Mouse (Mus musculus): ENCODE data around the gene Wdr18. TPM values are rescaled to one million over a fixed set of nuclear protein-coding genes. Genes with fewer than 3 reads are reported as not detected.

Wdr18 gene
- total and polyA plus RNA-seq, 3 experiments = 54.2 to 92.1 (median 70.8) TPM

DNA sequence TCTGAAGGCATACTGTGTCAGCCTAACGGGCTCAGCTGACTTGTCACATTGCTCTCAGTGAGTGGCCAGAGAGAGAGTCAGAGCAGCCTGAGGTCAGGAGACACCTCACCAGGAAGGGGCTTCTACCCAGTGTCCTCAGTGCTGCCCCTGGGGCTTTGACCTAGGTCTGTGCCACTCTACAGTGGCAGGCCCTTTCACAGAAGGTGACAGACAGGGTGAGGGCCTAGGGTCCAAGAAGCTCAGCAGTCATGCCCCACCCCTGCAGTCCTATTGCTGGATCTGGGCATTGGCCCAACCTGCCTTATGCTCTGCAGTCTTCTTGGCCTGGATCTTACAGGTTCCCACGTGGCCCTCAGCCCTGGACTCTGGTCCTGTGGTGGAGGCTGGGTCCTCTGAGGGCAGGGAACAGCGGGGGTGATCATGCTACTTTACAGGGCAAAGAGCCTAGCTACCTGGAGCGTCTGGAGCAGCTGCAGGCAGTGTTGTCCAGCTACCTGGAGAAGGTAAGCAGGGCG is 7.0 kb downstream of the Wdr18 start:
- Histone ChIP-seq H3K27ac (ENCODE audit: insufficient read depth, low read depth) (no peak overlapping the region), H3K4me3 (replicated peaks in 1 of 3; ENCODE audit: low read depth in 2 of 3, low read length in 2 of 3, poor library complexity in 1 of 3) (no peak overlapping the region), H3K79me2 (replicated peaks; ENCODE audit: control insufficient read depth, extremely low read depth, insufficient read depth, poor library complexity, severe bottlenecking) (peaks cover 5% of the 10 kb centered on the region), H3K9ac (ENCODE audit: insufficient read depth, low read depth) (no peak overlapping the region), H3K4me2 (ENCODE audit: insufficient read depth, low read depth, poor library complexity, severe bottlenecking) (no peak overlapping the region), H3K4me1 (ENCODE audit: control insufficient read depth in 1 of 2, insufficient read depth in 2 of 2) (peaks cover 0 to 6% of the 10 kb centered on the region in 2 experiments; a peak in 1 of 4 replicates), H3K27me3 (replicated peaks) (no peaks in the 10 kb centered on the region), H3K36me3 (replicated peaks in 1 of 2; ENCODE audit: control insufficient read depth in 1 of 2, insufficient read depth in 1 of 2, low read length in 1 of 2) (peaks cover 71 to 95% of the 10 kb centered on the region in 2 experiments), H3K9me3 (replicated peaks; ENCODE audit: low read length) (no peaks in the 10 kb centered on the region)
- TF ChIP-seq JUN (IDR thresholded peaks at IDR 0.05; ENCODE audit: insufficient read depth, low read depth, low read length) (no peak), ZMIZ1 (IDR thresholded peaks at IDR 0.05; ENCODE audit: low read depth, low read length) (no peak), BHLHE40 (IDR thresholded peaks at IDR 0.05; ENCODE audit: low read depth, low read length) (no peak), TCF12 (IDR thresholded peaks at IDR 0.05; ENCODE audit: low read depth, low read length) (no peak), MAFK (IDR thresholded peaks at IDR 0.05; ENCODE audit: insufficient replicate concordance, low read length) (no peak), USF2 (conservative IDR thresholded peaks at IDR 0.05; ENCODE audit: low read depth, low read length) (no peak), PAX5 (IDR thresholded peaks at IDR 0.05; ENCODE audit: low read length) (no peak), SIN3A (IDR thresholded peaks at IDR 0.05; ENCODE audit: low read length) (no peak)
- dilution Hi-C loops (cut with MboI; ENCODE audit: extremely low pct_ligation_motif_present, extremely low pct_unique_long_range_greater_than_20kb, low sequenced_read_pairs) (no loop called here), in situ Hi-C loops (cut with MboI; ENCODE audit: low pct_ligation_motif_present, low pct_unique_long_range_greater_than_20kb, low sequenced_read_pairs) (no loop called here)
- DNase-seq (ENCODE audit: extremely low read depth) = no peak

DNA sequence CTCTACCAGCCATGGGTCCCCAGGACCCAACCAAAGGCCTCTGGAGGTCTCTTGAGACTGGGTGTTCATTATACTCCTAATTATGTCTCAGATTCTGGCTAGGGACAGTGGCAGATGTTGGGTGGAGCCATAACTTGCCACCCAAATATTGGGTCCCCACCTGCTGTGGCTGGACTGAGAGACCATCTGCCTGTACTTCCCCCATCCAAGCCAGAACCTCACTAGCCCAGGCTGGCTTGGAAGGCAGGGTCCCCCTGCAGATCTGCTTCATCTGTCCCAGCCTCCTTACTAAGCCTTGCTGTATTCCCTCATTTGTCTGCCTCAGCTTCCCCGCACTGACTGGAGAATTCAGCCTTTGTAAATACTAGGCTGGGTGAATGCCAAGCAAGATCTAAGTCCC is 8.2 kb downstream of the Wdr18 start:
- H3K36me3 ChIP-seq (replicated peaks in 1 of 2; ENCODE audit: control insufficient read depth in 1 of 2, insufficient read depth in 1 of 2, low read length in 1 of 2) = peaks cover 65 to 92% of the 10 kb centered on the region in 2 experiments
- dilution Hi-C loops (cut with MboI; ENCODE audit: extremely low pct_ligation_motif_present, extremely low pct_unique_long_range_greater_than_20kb, low sequenced_read_pairs) (no loop called here), in situ Hi-C loops (cut with MboI; ENCODE audit: low pct_ligation_motif_present, low pct_unique_long_range_greater_than_20kb, low sequenced_read_pairs) (no loop called here)
- no peak for DNase-seq (ENCODE audit: extremely low read depth)
- H3K9me3 ChIP-seq (replicated peaks; ENCODE audit: low read length) = no peaks in the 10 kb centered on the region
- no peaks in the 10 kb centered on the region for H3K4me1 ChIP-seq (ENCODE audit: control insufficient read depth in 1 of 2, insufficient read depth in 2 of 2)
- H3K79me2 ChIP-seq (replicated peaks; ENCODE audit: control insufficient read depth, extremely low read depth, insufficient read depth, poor library complexity, severe bottlenecking) = no peaks in the 10 kb centered on the region
- no peak overlapping the region for H3K27ac ChIP-seq (ENCODE audit: insufficient read depth, low read depth)
- TF ChIP-seq ZC3H11A (IDR thresholded peaks at IDR 0.05; ENCODE audit: low read depth, low read length) (no peak), JUND (conservative IDR thresholded peaks at IDR 0.05; ENCODE audit: low read depth, low read length) (no peak), SMC3 (IDR thresholded peaks at IDR 0.05; ENCODE audit: low read depth, low read length) (no peak), POLR2A (IDR thresholded peaks at IDR 0.05; ENCODE audit: low read depth, low read length) (0 out of 2 replicates have a peak, but pooled peaks have one; percentile 32)
- H3K9ac ChIP-seq (ENCODE audit: insufficient read depth, low read depth) = no peak overlapping the region
- no peak overlapping the region for H3K4me2 ChIP-seq (ENCODE audit: insufficient read depth, low read depth, poor library complexity, severe bottlenecking)
- no peak overlapping the region for H3K4me3 ChIP-seq (replicated peaks in 1 of 3; ENCODE audit: low read depth in 2 of 3, low read length in 2 of 3, poor library complexity in 1 of 3)
- no peaks in the 10 kb centered on the region for H3K27me3 ChIP-seq (replicated peaks)

GRCm38 (mm10) chr10:79969124-79969568 is 9.2 kb downstream of the Wdr18 start:
- no peak overlapping the region for H3K4me3 ChIP-seq (replicated peaks in 1 of 3; ENCODE audit: low read depth in 2 of 3, low read length in 2 of 3, poor library complexity in 1 of 3)
- H3K9ac ChIP-seq (ENCODE audit: insufficient read depth, low read depth) = no peak overlapping the region
- H3K27me3 ChIP-seq (replicated peaks) = no peaks in the 10 kb centered on the region
- peaks cover 64 to 92% of the 10 kb centered on the region in 2 experiments for H3K36me3 ChIP-seq (replicated peaks in 1 of 2; ENCODE audit: control insufficient read depth in 1 of 2, insufficient read depth in 1 of 2, low read length in 1 of 2)
- dilution Hi-C loops (cut with MboI; ENCODE audit: extremely low pct_ligation_motif_present, extremely low pct_unique_long_range_greater_than_20kb, low sequenced_read_pairs) = no loop called here
- TF ChIP-seq CHD2 (IDR thresholded peaks at IDR 0.05; ENCODE audit: low read length) (no peak), GABPA (IDR thresholded peaks at IDR 0.05; ENCODE audit: insufficient replicate concordance, low read depth, low read length) (no peak), POLR2AphosphoS2 (IDR thresholded peaks at IDR 0.05; ENCODE audit: low read depth, low read length) (peak; percentile 31; the same call in 1 of the 2 replicates), MAZ (IDR thresholded peaks at IDR 0.05; ENCODE audit: low read depth, low read length) (no peak), TCF12 (IDR thresholded peaks at IDR 0.05; ENCODE audit: low read depth, low read length) (no peak), KAT2A (IDR thresholded peaks at IDR 0.05; ENCODE audit: insufficient replicate concordance, low read length) (no peak)
- no peak overlapping the region for H3K27ac ChIP-seq (ENCODE audit: insufficient read depth, low read depth)
- H3K9me3 ChIP-seq (replicated peaks; ENCODE audit: low read length) = no peaks in the 10 kb centered on the region
- no peak overlapping the region for H3K4me2 ChIP-seq (ENCODE audit: insufficient read depth, low read depth, poor library complexity, severe bottlenecking)
- no peak for DNase-seq (ENCODE audit: extremely low read depth)
- no peaks in the 10 kb centered on the region for H3K79me2 ChIP-seq (replicated peaks; ENCODE audit: control insufficient read depth, extremely low read depth, insufficient read depth, poor library complexity, severe bottlenecking)
- in situ Hi-C loops (cut with MboI; ENCODE audit: low pct_ligation_motif_present, low pct_unique_long_range_greater_than_20kb, low sequenced_read_pairs) = no loop called here
- H3K4me1 ChIP-seq (ENCODE audit: control insufficient read depth in 1 of 2, insufficient read depth in 2 of 2) = no peaks in the 10 kb centered on the region
